Mouse (Mus musculus) liver, adult 10 weeks (tissue): ENCODE data around the gene Ly86. TPM values are rescaled to one million over a fixed set of nuclear protein-coding genes. Genes with fewer than 3 reads are reported as not detected.

Source experiments
- polyA plus RNA-seq: library from polyadenylated mRNA; stranded (reverse); fragments of 350-450 nt; fragmentation: Illumina TruSeq; extraction: RNeasy Lipid Tissue Mini Kit (QIAGEN cat#74804); gene quantifications from one replicate; pipeline ENCODE4 v1.2.3, GENCODE M21; 2014; ENCODE audit warnings: low read depth, low replicate concordance

Ly86 gene
- 12.3 TPM for polyA plus RNA-seq

GRCm38 (mm10) chr13:37344909-37345772, at the start of gene Ly86:
Ly86 (plus strand) TSS chr13:37345208.

